Mouse (Mus musculus): ENCODE results near the gene Ndufv1. TPM values are rescaled to one million over a fixed set of nuclear protein-coding genes. Genes with fewer than 3 reads are reported as not detected.
"Not testable (repeated sequence)": the region's sequence is repeated elsewhere in the genome, so short reads cannot be mapped to it uniquely, and the experiment has no call there.

Gene Ndufv1
- polyA plus RNA-seq (2015; fragmentation: Nextera tagmentation; extraction: Ambion mirVana): 265 and 277 TPM in 2 replicates

DNA sequence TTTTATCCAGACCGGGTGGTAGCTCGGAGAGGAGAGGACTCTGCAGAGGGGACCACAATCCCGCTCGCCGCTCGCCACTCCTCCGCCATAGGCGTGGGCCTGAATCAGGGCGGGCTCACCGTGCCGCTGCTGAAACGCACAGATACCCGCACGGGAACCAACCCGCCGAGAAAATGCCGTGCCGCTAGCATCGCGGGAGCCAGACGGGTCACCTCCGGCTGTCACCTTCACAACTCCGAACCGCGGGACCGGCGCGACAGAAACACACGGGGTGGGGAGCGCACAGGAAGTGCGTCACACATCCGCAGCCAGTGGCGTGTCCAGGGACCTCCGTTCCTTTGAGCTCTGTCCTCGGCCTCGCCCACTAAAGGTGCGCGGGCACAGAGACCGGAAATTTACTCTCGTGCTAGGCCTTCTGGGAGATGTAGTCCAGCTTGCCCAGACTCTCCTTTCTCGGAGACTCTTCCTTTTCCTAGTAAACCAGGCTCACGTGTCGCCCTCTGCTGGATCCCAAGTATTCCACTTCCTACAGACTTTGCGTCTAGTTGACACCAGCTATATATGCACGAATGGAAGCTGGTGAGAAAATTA, at the start of gene Ndufv1:
Gene Ndufv1, minus strand, starts transcription at position 375 of the 591 bp plus-strand sequence.
- Histone ChIP-seq H3K36me3 (ENCODE audit: control insufficient read depth, insufficient read depth, low read length) (peaks cover 9% of the 10 kb centered on the region), H3K27ac (ENCODE audit: low read depth, low read length) (peak within 1 kb of the TSS; percentile 75), H3K4me1 (ENCODE audit: control insufficient read depth, insufficient read depth, low read depth, low read length) (peaks cover 12% of the 10 kb centered on the region), H3K4me2 (ENCODE audit: low read length) (peak within 1 kb of the TSS; percentile 59), H3K27me3 (replicated peaks; ENCODE audit: control insufficient read depth, insufficient read depth, low read length) (no peaks in the 10 kb centered on the region), H3K4me3 (ENCODE audit: low read length) (peak within 1 kb of the TSS; percentile 58), H3K9ac (ENCODE audit: low read depth, low read length) (peak within 1 kb of the TSS; percentile 74), H3K9me3 (ENCODE audit: control insufficient read depth, low read length) (no peaks in the 10 kb centered on the region)
- WGBS: under 1% methylated on average over 45 of the region's 45 CpGs
- peak; percentile 99 for ATAC-seq

DNA sequence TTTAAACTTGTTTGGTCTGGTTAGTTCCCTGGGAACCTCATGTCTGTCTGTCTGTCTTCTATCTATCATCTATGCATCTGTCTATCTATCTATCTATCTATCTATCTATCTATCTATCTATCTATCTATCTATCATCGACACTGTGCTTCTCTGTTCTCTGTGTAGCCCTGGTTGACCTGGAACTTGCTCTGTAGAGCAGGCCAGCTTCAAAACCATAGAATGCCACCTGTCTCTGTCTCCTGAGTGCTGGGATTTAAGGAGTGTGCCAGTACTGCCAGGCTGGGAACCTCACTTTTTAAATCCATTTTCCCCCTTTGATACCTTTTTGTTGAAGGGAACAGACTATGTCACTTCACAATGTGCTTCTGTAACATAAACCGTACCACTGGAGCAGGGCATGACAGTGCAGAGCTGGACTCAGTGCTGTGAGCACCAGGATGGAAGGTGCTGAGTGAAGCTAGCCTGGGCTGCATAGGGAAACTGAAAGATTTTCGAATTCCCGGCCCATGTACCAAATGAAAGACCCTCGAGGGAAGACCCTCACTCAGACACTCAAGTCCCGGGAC, 48.4 kb upstream of the Ndufv1 start:
- Histone ChIP-seq H3K27me3 (replicated peaks; ENCODE audit: control insufficient read depth, insufficient read depth, low read length) (no peaks in the 10 kb centered on the region), H3K9me3 (ENCODE audit: control insufficient read depth, low read length) (no peaks in the 10 kb centered on the region), H3K27ac (ENCODE audit: low read depth, low read length) (no peak overlapping the region), H3K4me1 (ENCODE audit: control insufficient read depth, insufficient read depth, low read depth, low read length) (no peaks in the 10 kb centered on the region), H3K9ac (ENCODE audit: low read depth, low read length) (no peak overlapping the region), H3K4me3 (ENCODE audit: low read length) (no peak overlapping the region), H3K4me2 (ENCODE audit: low read length) (no peak overlapping the region), H3K36me3 (ENCODE audit: control insufficient read depth, insufficient read depth, low read length) (no peaks in the 10 kb centered on the region)
- ATAC-seq: no peak
- 92% methylated on average over 5 of the region's 6 CpGs for WGBS

DNA sequence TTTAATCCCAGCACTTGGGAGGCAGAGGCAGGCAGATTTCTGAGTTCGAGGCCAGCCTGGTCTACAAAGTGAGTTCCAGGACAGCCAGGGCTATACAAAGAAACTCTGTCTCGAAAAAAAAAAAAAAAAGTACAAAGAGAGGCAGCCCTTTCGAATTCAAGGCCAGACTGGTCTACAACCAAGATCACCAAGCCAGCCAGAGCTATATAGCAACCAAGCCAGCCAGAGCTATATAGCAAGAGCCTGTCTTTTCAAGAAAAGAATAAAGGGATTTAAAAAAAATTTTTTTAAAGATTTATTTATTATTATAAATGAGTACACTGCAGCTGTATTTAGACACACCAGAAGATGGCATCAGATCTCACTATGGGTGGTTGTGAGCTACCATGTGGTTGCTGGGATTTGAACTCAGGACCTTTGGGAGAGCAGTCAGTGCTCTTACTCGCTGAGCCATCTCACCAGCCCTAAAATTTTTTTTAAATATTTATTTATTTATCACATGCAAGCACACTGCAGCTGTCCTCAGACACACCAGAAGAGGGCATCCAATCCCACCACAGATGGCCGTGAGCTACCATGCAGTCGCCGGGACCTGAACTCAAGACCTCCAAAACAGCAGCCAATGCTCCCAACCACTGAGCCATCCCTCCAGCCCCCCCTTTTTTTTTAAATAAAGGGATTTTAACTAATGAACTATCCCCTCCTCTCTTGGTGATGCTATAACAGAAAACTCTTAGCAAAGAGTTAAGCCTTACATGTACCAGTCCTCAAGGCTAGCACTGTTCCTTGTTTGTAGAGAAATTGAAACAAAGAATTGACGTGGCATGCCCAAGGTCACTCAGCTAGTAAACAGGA, 47.7 kb upstream of the Ndufv1 start:
- 91% methylated on average over 8 of the region's 8 CpGs for WGBS
- H3K27me3 ChIP-seq (replicated peaks; ENCODE audit: control insufficient read depth, insufficient read depth, low read length); ATAC-seq; H3K36me3 ChIP-seq (ENCODE audit: control insufficient read depth, insufficient read depth, low read length); H3K27ac ChIP-seq (ENCODE audit: low read depth, low read length); H3K9me3 ChIP-seq (ENCODE audit: control insufficient read depth, low read length); H3K4me2 ChIP-seq (ENCODE audit: low read length); H3K4me1 ChIP-seq (ENCODE audit: control insufficient read depth, insufficient read depth, low read depth, low read length); H3K9ac ChIP-seq (ENCODE audit: low read depth, low read length); H3K4me3 ChIP-seq (ENCODE audit: low read length): not testable (repeated sequence)

DNA sequence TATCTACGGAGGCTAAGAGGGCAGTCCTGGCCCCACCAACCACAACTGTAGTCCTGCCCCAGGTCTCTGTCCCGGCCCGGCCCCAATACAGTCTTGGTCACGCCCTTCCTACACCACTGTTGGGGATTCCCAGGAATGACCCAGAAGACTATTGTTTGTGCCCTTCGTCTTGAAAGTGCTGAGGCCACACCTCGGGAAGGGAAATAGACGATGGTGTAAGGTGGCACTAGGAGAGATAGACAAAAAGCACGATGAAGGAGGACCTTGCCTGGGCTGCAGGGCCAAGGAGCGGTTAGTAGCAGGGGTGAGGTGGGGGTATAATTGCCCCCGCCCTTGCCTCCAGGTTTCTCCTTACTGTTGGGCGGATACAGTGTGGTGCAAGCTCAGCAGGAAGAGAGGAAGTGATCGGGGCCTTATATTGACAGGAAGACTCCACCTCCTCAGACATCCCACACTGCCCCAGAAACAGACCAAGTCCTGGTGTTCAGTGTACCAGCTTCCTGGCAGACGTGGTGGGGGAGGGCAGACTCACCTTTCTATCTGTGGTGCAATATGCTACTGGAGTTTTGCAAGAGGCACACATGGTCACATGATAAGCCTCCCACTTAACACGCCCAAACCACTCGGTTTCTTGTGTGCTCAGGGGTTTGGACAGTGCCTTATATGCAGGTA, 46.6 kb upstream of the Ndufv1 start, which contains the start of gene Gstp3:
Gene Gstp3, minus strand, starts transcription at position 501 of the 672 bp plus-strand sequence.
- ATAC-seq: no peak
- H3K4me2 ChIP-seq (ENCODE audit: low read length): no peak within 1 kb of the TSS
- WGBS: 81% methylated on average over 15 of the region's 15 CpGs
- no peaks in the 10 kb centered on the region for H3K9me3 ChIP-seq (ENCODE audit: control insufficient read depth, low read length)
- no peak within 1 kb of the TSS for H3K4me3 ChIP-seq (ENCODE audit: low read length)
- no peak within 1 kb of the TSS for H3K27ac ChIP-seq (ENCODE audit: low read depth, low read length)
- H3K9ac ChIP-seq (ENCODE audit: low read depth, low read length): no peak within 1 kb of the TSS
- H3K4me1 ChIP-seq (ENCODE audit: control insufficient read depth, insufficient read depth, low read depth, low read length): no peaks in the 10 kb centered on the region
- no peaks in the 10 kb centered on the region for H3K36me3 ChIP-seq (ENCODE audit: control insufficient read depth, insufficient read depth, low read length)
- H3K27me3 ChIP-seq (replicated peaks; ENCODE audit: control insufficient read depth, insufficient read depth, low read length): no peaks in the 10 kb centered on the region

DNA sequence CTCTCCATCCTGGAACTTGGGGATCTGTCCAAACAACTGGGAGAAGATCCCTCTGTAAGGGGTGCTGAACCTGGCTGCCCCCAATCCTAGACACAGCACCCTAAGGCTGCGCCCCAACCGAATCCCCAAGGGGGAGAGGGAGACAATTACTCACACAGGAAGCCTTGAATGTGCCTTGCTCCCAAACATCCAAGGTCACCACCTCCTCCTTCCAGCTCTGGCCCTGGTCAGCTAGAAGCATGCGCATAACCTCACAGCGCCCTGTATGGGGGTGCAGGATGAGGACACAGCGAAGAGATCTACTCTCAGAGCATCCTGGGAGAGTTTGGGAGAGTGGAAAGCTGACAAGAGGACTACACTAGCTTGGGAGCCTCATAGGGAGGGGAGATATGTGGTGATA, 46.0 kb upstream of the Ndufv1 start:
- H3K4me3 ChIP-seq (ENCODE audit: low read length): no peak overlapping the region
- H3K9me3 ChIP-seq (ENCODE audit: control insufficient read depth, low read length): no peaks in the 10 kb centered on the region
- no peaks in the 10 kb centered on the region for H3K4me1 ChIP-seq (ENCODE audit: control insufficient read depth, insufficient read depth, low read depth, low read length)
- no peak for ATAC-seq
- H3K27me3 ChIP-seq (replicated peaks; ENCODE audit: control insufficient read depth, insufficient read depth, low read length): no peaks in the 10 kb centered on the region
- no peak overlapping the region for H3K9ac ChIP-seq (ENCODE audit: low read depth, low read length)
- H3K4me2 ChIP-seq (ENCODE audit: low read length): no peak overlapping the region
- H3K27ac ChIP-seq (ENCODE audit: low read depth, low read length): no peak overlapping the region
- 91% methylated on average over 5 of the region's 5 CpGs for WGBS
- no peaks in the 10 kb centered on the region for H3K36me3 ChIP-seq (ENCODE audit: control insufficient read depth, insufficient read depth, low read length)

DNA sequence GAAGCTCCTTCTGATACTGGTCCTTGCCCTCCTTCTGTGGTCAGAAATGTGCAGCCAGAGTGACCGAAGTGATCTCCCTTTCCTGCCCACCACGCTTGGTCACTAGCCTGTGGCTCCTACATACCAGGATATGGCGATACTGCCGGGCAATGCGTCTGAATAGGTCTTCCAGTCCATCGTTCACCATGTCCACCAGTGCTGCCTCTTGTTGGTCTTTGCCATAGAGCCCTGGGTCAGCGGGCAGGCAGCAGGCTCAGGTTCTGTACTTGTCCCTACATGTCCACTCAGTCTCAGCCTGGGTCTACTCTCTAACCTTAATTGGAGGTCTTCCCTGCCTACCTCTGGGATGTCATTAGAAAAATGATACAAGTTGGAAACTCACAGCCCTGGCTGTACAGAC, 45.4 kb upstream of the Ndufv1 start:
- no peaks in the 10 kb centered on the region for H3K27me3 ChIP-seq (replicated peaks; ENCODE audit: control insufficient read depth, insufficient read depth, low read length)
- H3K4me1 ChIP-seq (ENCODE audit: control insufficient read depth, insufficient read depth, low read depth, low read length): no peaks in the 10 kb centered on the region
- WGBS: 98% methylated on average over 7 of the region's 7 CpGs
- ATAC-seq: no peak
- H3K27ac ChIP-seq (ENCODE audit: low read depth, low read length): no peak overlapping the region
- no peaks in the 10 kb centered on the region for H3K9me3 ChIP-seq (ENCODE audit: control insufficient read depth, low read length)
- H3K4me2 ChIP-seq (ENCODE audit: low read length): no peak overlapping the region
- no peak overlapping the region for H3K4me3 ChIP-seq (ENCODE audit: low read length)
- no peaks in the 10 kb centered on the region for H3K36me3 ChIP-seq (ENCODE audit: control insufficient read depth, insufficient read depth, low read length)
- no peak overlapping the region for H3K9ac ChIP-seq (ENCODE audit: low read depth, low read length)

DNA sequence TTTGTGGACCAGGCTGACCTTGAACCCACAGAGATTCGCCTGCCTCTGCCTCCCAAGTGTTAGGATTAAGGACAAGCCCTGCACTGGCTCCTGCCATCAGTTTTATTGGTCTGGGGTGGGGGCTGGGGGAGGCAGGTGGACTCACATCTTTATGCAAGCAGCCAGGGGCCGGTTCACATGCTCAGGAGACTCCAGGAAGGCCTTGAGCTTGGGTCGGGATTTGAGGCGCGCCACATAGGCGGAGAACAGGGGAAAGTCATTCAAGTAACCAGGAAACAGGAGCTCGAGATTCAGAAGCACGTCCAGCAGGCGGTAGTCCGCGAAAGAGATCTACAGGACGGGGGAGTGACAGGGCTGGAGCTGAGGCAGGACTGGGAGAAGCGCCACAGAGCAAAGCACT, 44.8 kb upstream of the Ndufv1 start:
- H3K27me3 ChIP-seq (replicated peaks; ENCODE audit: control insufficient read depth, insufficient read depth, low read length): no peaks in the 10 kb centered on the region

DNA sequence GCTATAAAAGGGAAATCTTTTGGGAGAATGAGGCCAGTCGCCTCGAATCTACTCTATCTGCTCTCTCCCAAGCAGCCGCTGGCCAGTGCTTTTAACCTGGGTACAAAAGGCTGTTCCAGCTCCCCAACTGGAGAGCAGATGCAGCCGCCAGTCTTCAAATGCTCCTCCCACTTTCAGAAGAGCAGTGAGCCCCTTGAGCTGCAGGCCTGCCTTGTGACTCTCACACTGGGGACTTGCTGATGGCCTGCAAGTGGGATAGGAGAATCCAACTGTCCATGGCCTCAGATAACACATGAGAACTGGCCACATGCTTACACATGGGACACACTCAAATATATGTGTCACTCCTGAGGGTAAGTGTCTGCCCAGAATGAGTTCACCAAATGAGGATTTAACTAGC, 44.1 kb upstream of the Ndufv1 start:
- Histone ChIP-seq H3K27me3 (replicated peaks; ENCODE audit: control insufficient read depth, insufficient read depth, low read length) (no peaks in the 10 kb centered on the region), H3K36me3 (ENCODE audit: control insufficient read depth, insufficient read depth, low read length) (no peaks in the 10 kb centered on the region), H3K27ac (ENCODE audit: low read depth, low read length) (no peak overlapping the region), H3K4me3 (ENCODE audit: low read length) (no peak overlapping the region), H3K9ac (ENCODE audit: low read depth, low read length) (no peak overlapping the region), H3K4me1 (ENCODE audit: control insufficient read depth, insufficient read depth, low read depth, low read length) (no peaks in the 10 kb centered on the region), H3K4me2 (ENCODE audit: low read length) (no peak overlapping the region), H3K9me3 (ENCODE audit: control insufficient read depth, low read length) (no peaks in the 10 kb centered on the region)
- WGBS: 37% methylated on average over 4 of the region's 4 CpGs
- ATAC-seq: no peak

More for the DNA sequence above, 44.8 kb upstream of the Ndufv1 start:
- WGBS: 81% methylated on average over 13 of the region's 13 CpGs
- no peaks in the 10 kb centered on the region for H3K36me3 ChIP-seq (ENCODE audit: control insufficient read depth, insufficient read depth, low read length)
- H3K9ac ChIP-seq (ENCODE audit: low read depth, low read length): no peak overlapping the region
- no peak overlapping the region for H3K4me2 ChIP-seq (ENCODE audit: low read length)
- no peak overlapping the region for H3K4me3 ChIP-seq (ENCODE audit: low read length)
- no peak overlapping the region for H3K27ac ChIP-seq (ENCODE audit: low read depth, low read length)
- no peaks in the 10 kb centered on the region for H3K4me1 ChIP-seq (ENCODE audit: control insufficient read depth, insufficient read depth, low read depth, low read length)
- H3K9me3 ChIP-seq (ENCODE audit: control insufficient read depth, low read length): no peaks in the 10 kb centered on the region
- no peak for ATAC-seq
